ENCODE assay signal across 8 mouse cellular contexts in the genomic region with DNA sequence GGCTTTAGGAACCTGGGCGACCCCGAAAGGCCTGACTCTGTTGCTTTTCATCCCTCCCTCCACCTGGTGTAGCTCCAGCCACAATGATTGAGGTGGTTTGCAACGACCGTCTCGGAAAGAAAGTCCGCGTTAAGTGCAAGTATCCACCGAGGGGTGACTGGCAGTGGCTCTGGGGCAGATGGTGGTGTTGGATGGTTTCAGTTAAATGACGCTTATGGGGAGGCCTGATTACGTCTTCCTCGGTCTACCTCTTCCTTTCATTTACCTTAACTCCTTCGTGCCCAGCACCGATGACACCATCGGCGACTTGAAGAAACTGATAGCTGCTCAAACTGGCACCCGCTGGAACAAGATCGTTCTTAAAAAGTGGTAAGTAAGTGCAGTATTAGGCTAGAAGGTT. TPM values are rescaled to one million over a fixed set of nuclear protein-coding genes. Genes with fewer than 3 reads are reported as not detected.
DNase-seq lines count a peak whose midpoint lies in the region; ATAC-seq and TF ChIP-seq lines count a peak whose summit lies in the region.

No protein-coding gene starts in this region.

- peak overlapping the region; percentile 70 for H3K4me2 ChIP-seq in intestine, embryonic 15.5 days (replicated peaks)
- H3K4me2 ChIP-seq in midbrain, embryonic 12.5 days (replicated peaks) = peak overlapping the region; percentile 98

- H3K4me1 ChIP-seq in heart, adult 2 months (ENCODE audit: control insufficient read depth, insufficient read depth, low read length) = peaks cover 5% of the 10 kb centered on the region
- H3K4me1 ChIP-seq in cortical plate, adult 2 months (ENCODE audit: control insufficient read depth, insufficient read depth, low read length) = no peaks in the 10 kb centered on the region
- H3K4me1 ChIP-seq in intestine, embryonic 15.5 days (replicated peaks) = peaks cover 12% of the 10 kb centered on the region; the same call in 1 of the 2 replicates
- peaks cover 34% of the 10 kb centered on the region for H3K4me1 ChIP-seq in midbrain, embryonic 12.5 days

- no peak for TF ChIP-seq EP300 in heart, adult 2 months (IDR thresholded peaks at IDR 0.05; ENCODE audit: insufficient read depth, low read depth, low read length)

- H3K4me3 ChIP-seq in heart, adult 2 months = peak overlapping the region; percentile 99
- peak overlapping the region; percentile 80 for H3K4me3 ChIP-seq in cortical plate, adult 2 months (ENCODE audit: insufficient read depth, low read length)
- peak overlapping the region; percentile 72 for H3K4me3 ChIP-seq in intestine, embryonic 15.5 days (replicated peaks)
- H3K4me3 ChIP-seq in midbrain, embryonic 12.5 days = peak overlapping the region; percentile 81

- H3K9me3 ChIP-seq in intestine, embryonic 15.5 days = no peaks in the 10 kb centered on the region
- no peaks in the 10 kb centered on the region for H3K9me3 ChIP-seq in midbrain, embryonic 12.5 days

- DNase-seq in heart, adult 2 months = peak in 1 of 2 experiments; percentile 28
- DNase-seq in heart, postnatal 25 days (ENCODE audit: low spot score) = no peak
- DNase-seq in B cell, adult 2 months = peak; percentile 74 to 75
- DNase-seq in layer of hippocampus, postnatal 25 days (ENCODE audit: extremely low spot score in 1 of 2, low spot score in 1 of 2) = no peak
- no peak for DNase-seq in spleen, adult 18-20 months

- WGBS in heart, adult 2 months = 1% methylated on average over 17 of the region's 17 CpGs
- WGBS in intestine, embryonic 15.5 days = 4% methylated on average over 17 of the region's 17 CpGs
- 8% methylated on average over 17 of the region's 17 CpGs for WGBS in midbrain, embryonic 12.5 days

- no peak for TF ChIP-seq POLR2A in heart, adult 2 months (IDR thresholded peaks at IDR 0.05; ENCODE audit: insufficient read depth, low read depth, low read length)
- TF ChIP-seq POLR2A in cortical plate, adult 2 months (IDR thresholded peaks at IDR 0.05; ENCODE audit: extremely low read depth, insufficient read depth, low read length) = peak; percentile 45; the same call in 1 of the 2 replicates

- TF ChIP-seq CTCF in heart, adult 2 months (IDR thresholded peaks at IDR 0.05) = no peak
- no peak for TF ChIP-seq CTCF in cortical plate, adult 2 months (IDR thresholded peaks at IDR 0.05; ENCODE audit: extremely low read depth, insufficient read depth, low read length)

- no peaks in the 10 kb centered on the region for H3K27me3 ChIP-seq in heart, adult 2 months (ENCODE audit: control insufficient read depth, insufficient read depth, low read length)
- H3K27me3 ChIP-seq in intestine, embryonic 15.5 days (replicated peaks) = no peaks in the 10 kb centered on the region
- no peaks in the 10 kb centered on the region for H3K27me3 ChIP-seq in midbrain, embryonic 12.5 days

- peaks cover 3% of the 10 kb centered on the region for H3K79me2 ChIP-seq in heart, adult 2 months (replicated peaks; ENCODE audit: control insufficient read depth, insufficient read depth, low read length)

- H3K27ac ChIP-seq in heart, adult 2 months = peak overlapping the region; percentile 92
- peak overlapping the region; percentile 21 for H3K27ac ChIP-seq in cortical plate, adult 2 months (ENCODE audit: insufficient read depth, low read length)
- peak overlapping the region; percentile 81 for H3K27ac ChIP-seq in intestine, embryonic 15.5 days
- H3K27ac ChIP-seq in midbrain, embryonic 12.5 days (replicated peaks) = peak overlapping the region; percentile 77

- intact Hi-C loops in heart, adult 2 months (cut with DNase I) = loop anchor here (10.0 kb wide), 2 partner anchors 120 to 150 kb away; partner anchors contain the start of genes Zfp266 and Zfp426
- intact Hi-C loops in heart, postnatal 25 days (cut with DNase I) = no loop called here

- no peak for ATAC-seq in intestine, embryonic 15.5 days
- no peak for ATAC-seq in midbrain, embryonic 12.5 days (ENCODE audit: low FRiP score, low read depth)

- no peaks in the 10 kb centered on the region; the same call in 1 of the 2 replicates for H3K36me3 ChIP-seq in heart, adult 2 months (ENCODE audit: control insufficient read depth, insufficient read depth, low read length)
- 0 out of 2 replicates have a peak, but pooled peaks cover 7% of the 10 kb centered on the region for H3K36me3 ChIP-seq in intestine, embryonic 15.5 days
- H3K36me3 ChIP-seq in midbrain, embryonic 12.5 days = peaks cover 24% of the 10 kb centered on the region

- peak overlapping the region; percentile 84 for H3K9ac ChIP-seq in heart, adult 2 months (ENCODE audit: low read depth, low read length)
- H3K9ac ChIP-seq in intestine, embryonic 15.5 days = peak overlapping the region; percentile 81
- H3K9ac ChIP-seq in midbrain, embryonic 12.5 days (replicated peaks) = peak overlapping the region; percentile 86

RNA-seq across cellular contexts. Expression of gene Fbxl12, which starts 0.6 kb away (rescaled TPM):
- 10 to 100 TPM in 1 of 2 experiments, 1 to 10 TPM in 1; 8.8 to 10.3 TPM for total RNA-seq in heart, adult 2 months (2021)
- polyA plus RNA-seq in heart, adult 2 months (2012; rRNA removed) = 16.6 and 17.9 TPM in 2 replicates
- 10 to 100 TPM; 10.5 to 11.5 TPM for total RNA-seq in heart, postnatal 25 days (2021)
- polyA plus RNA-seq in cortical plate, adult 2 months (2012; rRNA removed) = 26.9 and 30.3 TPM in 2 replicates
- polyA plus RNA-seq in intestine, embryonic 15.5 days (2015; fragmentation: Nextera tagmentation; extraction: Ambion mirVana) = 14.7 and 16.4 TPM in 2 replicates
- 19.2 and 20.5 TPM in 2 replicates for polyA plus RNA-seq in midbrain, embryonic 12.5 days (2016; fragmentation: Nextera tagmentation; extraction: Ambion mirVana)
- total RNA-seq in layer of hippocampus, postnatal 25 days (2021) = 10 to 100 TPM; 14.7 to 23.3 TPM

RNA-seq across cellular contexts. Expression of gene Ubl5, which starts 2.4 kb away (rescaled TPM):
- 100 to 1,000 TPM; 233 to 269 TPM for total RNA-seq in heart, adult 2 months (2021)
- polyA plus RNA-seq in heart, adult 2 months (2012; rRNA removed) = 275 and 362 TPM in 2 replicates
- 100 to 1,000 TPM; 218 to 220 TPM for total RNA-seq in heart, postnatal 25 days (2021)
- 569 and 577 TPM in 2 replicates for polyA plus RNA-seq in cortical plate, adult 2 months (2012; rRNA removed)
- polyA plus RNA-seq in intestine, embryonic 15.5 days (2015; fragmentation: Nextera tagmentation; extraction: Ambion mirVana) = 356 and 399 TPM in 2 replicates
- 463 and 492 TPM in 2 replicates for polyA plus RNA-seq in midbrain, embryonic 12.5 days (2016; fragmentation: Nextera tagmentation; extraction: Ambion mirVana)
- 100 to 1,000 TPM; 307 to 354 TPM for total RNA-seq in layer of hippocampus, postnatal 25 days (2021)

RNA-seq across cellular contexts. Expression of gene Pin1, which starts 6.8 kb away (rescaled TPM):
- total RNA-seq in heart, adult 2 months (2021) = 10 to 100 TPM; 17.8 to 18.6 TPM
- 18.8 and 20.8 TPM in 2 replicates for polyA plus RNA-seq in heart, adult 2 months (2012; rRNA removed)
- total RNA-seq in heart, postnatal 25 days (2021) = 10 to 100 TPM; 18.3 to 19.2 TPM
- 47.1 and 47.4 TPM in 2 replicates for polyA plus RNA-seq in cortical plate, adult 2 months (2012; rRNA removed)
- polyA plus RNA-seq in intestine, embryonic 15.5 days (2015; fragmentation: Nextera tagmentation; extraction: Ambion mirVana) = 44.1 and 46.8 TPM in 2 replicates
- 54.6 and 54.8 TPM in 2 replicates for polyA plus RNA-seq in midbrain, embryonic 12.5 days (2016; fragmentation: Nextera tagmentation; extraction: Ambion mirVana)
- total RNA-seq in layer of hippocampus, postnatal 25 days (2021) = 10 to 100 TPM; 31.6 to 35.8 TPM

Comparison
In these comparisons a context has a peak if more than half of its experiments do, and no peak if none do; other contexts are left out.
1. DNase-seq: peak in B cell, adult 2 months (2 of 2); none in heart, postnatal 25 days (single experiment), layer of hippocampus, postnatal 25 days (0 of 2) and spleen, adult 18-20 months (0 of 2).
2. H3K27ac ChIP-seq: peak in every context shown above with its lines; median percentile 92 in heart, adult 2 months; 81 in intestine, embryonic 15.5 days; 77 in midbrain, embryonic 12.5 days; 21 in cortical plate, adult 2 months.
3. Peak in every context shown above with its lines, with median percentiles within 50 percentile points of each other: H3K4me3 ChIP-seq and H3K9ac ChIP-seq.